Mouse (Mus musculus): Measurements from ENCODE around the gene Odf3l1.

- TF ChIP-seq EP300 (IDR thresholded peaks at IDR 0.05; ENCODE audit: low read depth) (no peak), CTCF (IDR thresholded peaks at IDR 0.05; ENCODE audit: low read depth) (no peak)
These were observed 3.8 kb downstream of the Odf3l1 start for GRCm38 (mm10) chr9:56860486-56861269.
